Mouse (Mus musculus) mature B cell (primary cell): ENCODE measurements around the gene Cadm4.
"Not testable (repeated sequence)": the region's sequence is repeated elsewhere in the genome, so short reads cannot be mapped to it uniquely, and the experiment has no call there.

Experiments used
- in situ Hi-C: fragments of 300-500 bp; cut with MboI; formaldehyde crosslinking; loops from 2 replicates; pipeline ENCODE4 v1.14.3; 2019

Gene Cadm4

DNA sequence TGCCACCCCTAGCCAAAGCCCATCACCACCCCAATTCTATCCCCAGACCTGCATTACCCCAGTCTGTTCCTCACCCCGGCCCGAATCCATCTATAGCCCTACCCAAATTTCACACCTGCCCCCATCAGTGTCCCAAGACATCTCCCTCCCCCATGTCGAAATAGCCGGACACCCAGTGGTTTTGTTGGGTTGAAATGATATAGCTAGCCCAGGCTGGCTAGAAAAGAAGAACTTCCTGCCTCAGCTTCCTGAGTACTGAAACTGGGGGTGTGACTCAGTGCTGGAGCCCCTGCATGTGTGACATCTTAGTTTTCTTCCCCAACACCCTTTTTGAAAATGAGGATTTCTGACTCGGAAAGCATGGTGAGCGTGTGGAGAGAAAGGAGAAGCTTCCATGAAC is 15.0 kb upstream of the Cadm4 start:
- in situ Hi-C loops, result no loop called here

DNA sequence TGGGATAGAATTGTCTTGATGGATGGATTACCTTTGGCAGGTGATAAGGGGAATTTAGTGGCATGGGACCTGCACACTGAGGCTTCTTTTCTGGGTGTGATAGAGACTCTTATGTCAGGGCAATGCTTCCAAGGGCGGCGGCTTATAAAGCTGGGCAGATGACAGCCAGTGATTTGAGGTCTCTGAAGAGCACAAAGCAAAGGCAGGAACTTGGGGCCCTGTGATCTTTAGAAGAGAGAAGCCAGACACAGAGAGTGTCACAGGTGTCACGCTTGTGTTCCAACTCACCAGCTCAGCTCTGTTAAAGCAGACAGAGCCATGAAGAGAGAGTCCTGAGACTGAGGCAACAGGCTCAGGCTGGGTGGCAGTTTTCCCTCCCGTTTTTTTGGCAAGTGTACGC is 13.9 kb upstream of the Cadm4 start:
- in situ Hi-C loops, result no loop called here

DNA sequence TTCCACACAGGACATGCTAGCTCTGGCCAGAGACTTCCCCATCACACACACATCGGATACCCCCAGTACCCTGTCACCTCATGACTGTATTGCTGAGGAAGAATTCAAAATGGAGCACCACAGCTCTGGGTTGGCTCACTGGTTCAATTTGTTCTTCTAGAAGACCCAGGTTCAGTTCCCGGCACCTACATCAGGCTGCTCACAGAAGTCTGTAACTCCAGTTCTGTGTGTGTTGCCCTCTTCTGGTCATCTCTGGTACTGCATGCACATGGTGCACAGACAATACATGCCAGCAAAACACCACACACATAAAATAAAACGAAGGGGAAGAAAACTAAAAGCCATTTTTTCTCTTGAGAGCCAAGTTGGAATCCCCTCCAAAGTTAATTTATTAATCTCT is 12.7 kb upstream of the Cadm4 start:
- in situ Hi-C loops, result no loop called here

- in situ Hi-C loops, result loop anchor here (5.0 kb wide), 1 partner anchor 33 kb away; no protein-coding TSS in a partner anchor
Measured at GRCm38 (mm10) chr7:24470356-24470755, 11.5 kb upstream of the Cadm4 start.

GRCm38 (mm10) chr7:24472442-24472841 is 9.4 kb upstream of the Cadm4 start:
- in situ Hi-C loops, result loop anchor here (5.0 kb wide), 1 partner anchor 35 kb away; no protein-coding TSS in a partner anchor

- in situ Hi-C loops, result loop anchor here (5.0 kb wide), 1 partner anchor 36 kb away; no protein-coding TSS in a partner anchor
Measured at GRCm38 (mm10) chr7:24472937-24473336, 8.9 kb upstream of the Cadm4 start.

DNA sequence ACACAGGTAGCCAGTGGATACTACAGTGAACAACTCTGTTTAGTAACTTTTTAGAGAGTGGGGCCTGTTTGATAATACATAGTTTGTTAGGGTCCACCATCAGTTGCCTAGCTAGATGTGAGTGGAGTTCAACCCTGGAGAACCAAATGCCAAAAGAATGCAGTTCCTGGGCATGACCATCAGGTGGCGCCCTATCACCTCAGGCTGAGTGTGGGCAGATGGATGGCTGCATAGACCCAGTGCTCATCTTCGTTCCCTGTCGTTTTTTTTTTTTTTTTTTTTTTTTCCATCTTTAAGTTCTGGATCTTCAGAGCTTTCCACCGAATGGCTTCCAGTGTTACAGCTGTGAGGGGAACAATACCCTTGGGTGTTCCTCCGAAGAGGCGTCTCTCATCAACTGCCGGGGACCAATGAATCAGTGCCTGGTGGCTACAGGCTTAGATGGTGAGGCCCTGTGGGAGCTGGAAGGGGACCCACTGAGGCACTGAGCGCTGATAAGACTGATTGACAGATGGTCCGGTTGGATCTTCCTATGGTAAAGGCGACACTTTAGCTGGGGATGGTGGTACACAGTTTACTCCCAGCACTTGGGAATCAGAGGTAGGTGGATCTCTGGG is 7.8 kb upstream of the Cadm4 start:
- in situ Hi-C loops, result loop anchor here (5.0 kb wide), 1 partner anchor 37 kb away; no protein-coding TSS in a partner anchor

- in situ Hi-C loops, result loop anchor here (5.0 kb wide), 1 partner anchor 38 kb away; no protein-coding TSS in a partner anchor
Measured at GRCm38 (mm10) chr7:24474811-24475506, 6.9 kb upstream of the Cadm4 start.

DNA sequence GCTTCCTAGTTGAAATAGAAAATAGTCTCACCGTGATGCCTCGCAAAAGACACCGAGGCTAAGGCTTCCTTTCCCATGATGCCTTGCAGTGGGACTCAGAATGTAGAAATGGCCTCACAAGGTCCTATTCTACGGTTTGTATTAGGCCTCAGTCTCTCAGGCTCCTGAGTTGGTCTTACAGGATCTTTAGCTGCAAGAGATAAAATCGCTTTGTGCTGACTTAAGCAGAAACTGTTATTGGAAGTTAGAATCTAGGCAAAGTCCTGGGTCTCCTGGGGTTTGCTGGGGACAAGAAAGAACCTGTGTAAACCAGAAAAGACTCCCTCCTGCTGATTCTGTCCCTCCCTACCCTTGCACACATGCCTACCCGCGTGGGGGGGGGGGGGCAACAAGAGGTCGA is 5.5 kb upstream of the Cadm4 start:
- in situ Hi-C loops, result no loop called here

DNA sequence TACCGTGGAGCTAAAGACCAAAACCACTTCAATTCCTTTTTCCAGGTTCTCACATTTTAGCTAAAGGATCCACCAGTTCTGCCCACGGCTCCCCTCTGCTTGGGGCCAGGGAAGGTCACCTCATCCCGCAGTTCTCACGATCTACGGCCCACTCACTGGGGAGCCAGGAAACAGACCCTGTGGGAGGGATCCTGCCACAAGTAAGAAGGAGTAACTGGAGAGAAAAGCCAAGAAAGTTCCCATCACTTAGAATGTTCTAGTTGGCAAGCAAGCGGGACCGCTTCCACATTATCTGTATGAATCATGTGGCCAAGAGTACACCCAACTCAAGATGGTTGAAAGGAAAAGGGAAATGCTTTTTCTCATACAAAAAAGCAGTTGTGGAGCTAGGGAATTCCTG is 5.0 kb upstream of the Cadm4 start:
- in situ Hi-C loops, result no loop called here

- in situ Hi-C loops, result no loop called here
Measured at GRCm38 (mm10) chr7:24478911-24479310, 2.9 kb upstream of the Cadm4 start.

DNA sequence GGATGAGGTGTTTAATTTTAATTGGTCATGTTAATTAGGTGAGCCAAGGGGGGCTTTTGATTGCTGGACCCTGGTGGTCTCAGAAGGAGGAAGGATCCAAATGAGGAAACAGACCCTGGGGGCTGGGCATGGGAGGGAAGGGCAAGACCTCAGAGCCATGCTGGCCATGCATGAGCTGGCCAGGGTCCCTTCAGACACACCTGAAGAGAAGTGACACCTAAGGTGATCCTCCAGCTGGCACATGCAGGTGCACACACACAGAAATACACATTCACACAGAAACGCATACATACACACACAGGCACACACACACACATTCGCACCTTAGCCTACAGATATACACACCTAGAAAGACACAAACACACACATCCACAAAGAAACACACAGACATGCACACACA is 2.1 kb upstream of the Cadm4 start:
- in situ Hi-C loops, result no loop called here

GRCm38 (mm10) chr7:24480121-24480941 is 1.5 kb upstream of the Cadm4 start:
- in situ Hi-C loops, result no loop called here

DNA sequence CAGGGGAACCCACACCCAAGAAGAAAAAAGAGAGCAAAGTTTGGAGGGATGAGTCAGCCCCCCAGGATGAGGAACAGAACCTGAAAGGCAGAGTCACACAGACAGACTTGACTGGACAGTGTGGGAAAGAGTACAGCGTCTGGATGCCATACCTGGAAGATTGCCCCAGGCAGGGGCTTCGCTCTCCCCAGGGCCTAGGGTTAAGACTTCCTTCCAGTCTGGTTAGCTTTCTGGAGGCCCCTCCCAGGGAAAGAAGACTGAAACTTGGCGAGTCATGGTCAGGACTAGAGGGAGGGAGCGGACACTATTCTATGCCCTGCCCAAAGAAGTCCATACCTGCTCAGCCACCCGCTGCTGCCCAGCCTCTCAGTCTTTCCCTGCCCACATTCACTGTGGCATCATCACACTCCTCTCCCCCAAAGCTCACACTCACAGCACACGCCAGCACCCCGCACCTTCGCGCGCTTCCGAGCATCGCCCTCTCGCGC is 793 bp upstream of the Cadm4 start:
- in situ Hi-C loops, result no loop called here

DNA sequence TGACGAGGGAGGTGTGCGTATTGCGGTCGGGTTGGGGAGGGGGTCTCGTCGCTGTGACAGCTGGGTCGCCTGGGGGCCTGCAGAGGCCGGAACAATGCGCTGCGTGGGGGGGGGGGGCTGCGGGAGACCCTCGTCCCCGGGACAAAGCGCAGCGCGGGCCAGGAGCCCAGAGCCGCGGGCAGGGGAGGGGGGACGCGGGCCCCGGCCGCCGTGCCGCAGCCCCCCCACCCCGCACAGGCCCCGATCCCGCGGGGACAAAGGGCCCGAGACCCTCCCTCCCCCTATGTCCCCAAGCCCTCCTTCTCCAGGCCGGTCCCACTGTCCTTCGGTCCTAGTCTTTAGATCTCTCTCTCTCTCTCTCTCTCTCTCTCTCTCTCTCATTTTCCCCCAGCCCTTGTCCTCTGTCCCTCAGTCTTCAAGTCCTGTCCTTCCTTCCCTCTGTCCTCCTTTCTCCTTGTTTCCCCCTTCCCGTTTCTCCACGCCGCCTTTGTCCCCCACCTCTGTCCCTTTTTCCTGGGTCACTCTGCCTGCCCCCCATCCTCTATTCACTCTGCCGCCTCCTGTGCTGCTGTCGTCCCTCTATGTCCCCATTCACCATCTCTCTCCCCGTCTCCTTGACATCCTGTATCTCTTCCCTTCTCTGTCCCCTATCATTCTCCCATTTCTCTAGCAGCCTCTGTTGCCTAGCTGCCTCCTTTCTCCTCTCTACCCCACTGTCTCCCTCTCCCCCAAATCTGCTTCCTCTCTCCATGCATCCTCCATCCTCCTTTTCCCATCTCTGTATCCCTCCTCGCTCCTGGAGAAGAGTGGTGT is 591 bp downstream of the Cadm4 start:
- in situ Hi-C loops, result no loop called here

- in situ Hi-C loops, result not testable (repeated sequence)
Measured at GRCm38 (mm10) chr7:24483291-24483690, 1.5 kb downstream of the Cadm4 start.

DNA sequence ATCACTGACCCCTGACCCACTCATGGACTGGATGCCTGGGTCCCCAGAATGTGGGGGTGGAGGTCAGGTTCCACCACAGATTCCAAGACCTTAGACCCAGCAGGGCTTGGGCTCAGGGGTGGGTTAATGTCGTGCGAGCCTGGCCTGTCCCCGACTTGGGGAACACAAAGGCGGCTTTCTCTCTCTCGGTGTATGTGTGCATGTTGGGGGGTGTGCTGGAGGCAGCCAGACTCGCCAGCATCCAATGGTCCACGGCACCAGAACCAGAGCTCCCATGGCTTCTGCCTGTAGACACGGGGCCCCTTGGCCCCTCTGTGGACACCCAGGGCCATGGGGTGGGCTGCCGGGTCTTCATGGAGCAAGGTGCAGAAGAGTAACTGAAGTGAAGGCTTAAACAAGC is 3.7 kb downstream of the Cadm4 start:
- in situ Hi-C loops, result no loop called here

DNA sequence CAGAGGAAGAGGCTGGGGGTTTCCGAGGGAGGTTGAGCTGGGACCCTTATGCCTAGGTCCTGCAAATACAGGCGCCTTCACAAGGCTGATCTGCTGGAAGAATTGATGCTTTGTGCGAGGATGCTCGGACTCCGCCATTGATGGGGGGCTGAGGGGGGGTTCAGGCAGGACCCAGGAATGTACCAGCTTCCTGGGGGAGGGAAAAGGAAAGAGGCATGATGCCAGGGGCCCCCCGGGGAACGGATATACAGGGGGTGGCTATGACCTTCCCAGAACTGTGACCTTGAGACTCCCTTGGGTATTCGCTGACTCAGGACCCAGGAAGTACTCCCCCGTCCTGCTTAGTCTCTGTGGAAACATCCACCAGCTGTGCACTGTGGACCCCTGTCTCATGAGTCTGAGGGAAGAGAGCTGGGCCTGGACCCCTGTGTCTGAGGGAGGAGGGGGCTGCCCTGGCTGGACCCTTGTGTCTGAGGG is 4.9 kb downstream of the Cadm4 start:
- in situ Hi-C loops, result no loop called here

- in situ Hi-C loops, result no loop called here
Measured at GRCm38 (mm10) chr7:24487403-24487802, 5.6 kb downstream of the Cadm4 start.

GRCm38 (mm10) chr7:24488303-24488702 is 6.5 kb downstream of the Cadm4 start:
- in situ Hi-C loops, result no loop called here

DNA sequence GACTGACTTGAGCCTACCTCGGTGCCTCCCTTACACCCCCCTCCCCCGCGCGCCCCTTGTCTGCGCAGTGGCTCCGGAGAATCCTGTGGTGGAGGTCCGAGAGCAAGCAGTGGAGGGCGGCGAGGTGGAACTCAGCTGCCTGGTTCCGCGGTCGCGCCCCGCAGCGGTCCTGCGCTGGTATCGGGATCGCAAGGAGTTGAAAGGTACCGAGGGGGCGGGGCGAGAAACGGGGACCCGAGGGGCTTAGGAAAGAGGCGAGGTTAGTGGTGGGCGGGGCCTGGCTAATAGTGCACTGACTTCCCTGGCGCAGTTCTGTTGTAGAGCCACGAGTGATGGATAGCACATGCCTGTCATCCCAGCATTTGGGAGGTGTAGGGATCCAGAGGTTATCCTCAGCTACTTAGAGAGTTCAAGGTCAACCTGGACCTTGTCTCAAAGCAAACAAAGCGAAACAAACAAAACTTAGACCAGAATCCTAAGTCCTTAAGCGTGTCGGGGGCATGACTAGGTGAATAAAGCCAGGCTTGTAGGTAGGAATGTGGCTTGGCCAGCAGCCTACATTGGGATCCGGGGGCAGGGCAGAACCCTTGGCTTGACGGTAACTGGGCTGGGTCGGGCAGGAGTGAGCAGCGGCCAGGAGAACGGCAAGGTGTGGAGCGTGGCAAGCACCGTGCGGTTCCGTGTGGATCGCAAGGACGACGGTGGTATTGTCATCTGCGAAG is 18.2 kb downstream of the Cadm4 start:
- in situ Hi-C loops, result no loop called here
